Comparison of ENCODE assay signal across 8 mouse cellular contexts in the genomic region with DNA sequence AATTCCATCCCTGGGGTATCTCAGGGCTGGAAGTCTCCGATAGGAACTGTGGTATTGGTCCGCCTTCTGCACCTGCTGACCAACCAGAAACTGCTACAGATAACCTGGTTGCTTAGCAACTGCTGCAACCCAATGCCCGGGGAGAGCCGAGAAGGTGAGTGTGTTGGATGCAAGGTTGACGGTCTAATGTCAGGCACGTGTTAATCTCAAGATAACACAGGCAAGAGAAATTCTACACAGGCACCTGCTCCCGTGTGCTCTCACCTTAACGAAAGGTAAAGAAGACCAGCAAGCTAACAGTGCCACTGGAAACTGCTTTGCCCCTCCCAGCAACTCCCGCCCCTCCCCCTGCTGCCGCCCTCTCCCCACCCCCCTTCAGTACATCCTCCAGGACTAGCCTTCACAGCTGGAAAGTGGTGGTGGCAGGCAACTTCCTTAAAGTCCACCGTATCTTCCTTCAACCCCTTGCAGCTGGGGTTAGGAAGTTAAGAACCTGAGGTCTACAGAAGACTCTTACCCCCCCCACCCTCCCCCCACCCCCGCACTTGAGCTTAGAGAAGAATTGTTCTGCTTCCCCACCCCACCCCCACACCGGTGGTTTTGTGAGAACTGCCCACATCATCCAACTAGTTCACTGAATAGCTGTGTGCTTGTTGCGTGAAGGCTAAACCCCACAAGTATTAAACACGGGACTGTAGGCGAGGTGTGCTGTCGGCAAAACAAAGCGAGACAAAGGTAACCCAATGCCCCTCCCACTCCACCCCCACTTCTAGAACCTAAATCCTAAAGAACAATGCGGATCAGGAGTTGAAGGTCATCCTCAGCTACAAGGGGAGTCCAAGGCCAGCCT. TPM values are rescaled to one million over a fixed set of nuclear protein-coding genes. Genes with fewer than 3 reads are reported as not detected.
DNase-seq lines count a peak whose midpoint lies in the region; ATAC-seq lines count a peak whose summit lies in the region.

No protein-coding gene starts in this region.

- H3K36me3 ChIP-seq in heart, embryonic 10.5 days = no peaks in the 10 kb centered on the region
- H3K36me3 ChIP-seq in forebrain, embryonic 11.5 days (ENCODE audit: control insufficient read depth, insufficient read depth, low read length) = no peaks in the 10 kb centered on the region
- H3K36me3 ChIP-seq in liver, embryonic 11.5 days (ENCODE audit: control insufficient read depth, insufficient read depth, low read length) = no peaks in the 10 kb centered on the region

- intact Hi-C loops in left cerebral cortex, postnatal 10 days (cut with DNase I) = no loop called here

- no peak overlapping the region for H3K27ac ChIP-seq in heart, embryonic 10.5 days
- H3K27ac ChIP-seq in forebrain, embryonic 11.5 days (ENCODE audit: low read depth, low read length) = no peak overlapping the region
- peak overlapping the region; percentile 68 for H3K27ac ChIP-seq in liver, embryonic 11.5 days (ENCODE audit: low read depth, low read length)

- DNase-seq in heart, embryonic 10.5 days (ENCODE audit: low spot score) = no peak
- no peak for DNase-seq in heart, adult 9 months (ENCODE audit: low spot score in 2 of 2)
- DNase-seq in CD4-positive helper T cell, adult 2 months (ENCODE audit: low read depth, low spot score) = peak; percentile 69
- no peak for DNase-seq in forebrain, embryonic 11.5 days (ENCODE audit: low spot score)
- DNase-seq in liver, embryonic 11.5 days (ENCODE audit: low spot score) = no peak
- peak; percentile 64 for DNase-seq in thymus, postnatal 14 days
- no peak for DNase-seq in left cerebral cortex, postnatal 10 days (ENCODE audit: extremely low spot score in 1 of 2, low spot score in 2 of 2)

- no peaks in the 10 kb centered on the region; the same call in 1 of the 2 replicates for H3K27me3 ChIP-seq in heart, embryonic 10.5 days (ENCODE audit: insufficient read depth, poor library complexity, severe bottlenecking)
- H3K27me3 ChIP-seq in forebrain, embryonic 11.5 days (ENCODE audit: control insufficient read depth, insufficient read depth, low read length) = no peaks in the 10 kb centered on the region
- H3K27me3 ChIP-seq in liver, embryonic 11.5 days (replicated peaks; ENCODE audit: control insufficient read depth, insufficient read depth, low read length) = no peaks in the 10 kb centered on the region

- ATAC-seq in forebrain, embryonic 11.5 days (replicated peaks; ENCODE audit: low FRiP score) = no peak
- peak; percentile 73 for ATAC-seq in liver, embryonic 11.5 days (replicated peaks; ENCODE audit: low FRiP score)
- no peak for ATAC-seq in monocyte, adult 5-6 weeks (replicated peaks; ENCODE audit: insufficient number of reproducible peaks, low FRiP score, low TSS enrichment, poor library complexity, severe bottlenecking)

- no peak overlapping the region for H3K9ac ChIP-seq in forebrain, embryonic 11.5 days (ENCODE audit: low read length)
- no peak overlapping the region for H3K9ac ChIP-seq in liver, embryonic 11.5 days (ENCODE audit: low read depth, low read length)

- peaks cover 45% of the 10 kb centered on the region for H3K4me1 ChIP-seq in heart, embryonic 10.5 days
- H3K4me1 ChIP-seq in forebrain, embryonic 11.5 days (replicated peaks; ENCODE audit: control insufficient read depth, insufficient read depth, low read length) = peaks cover 8% of the 10 kb centered on the region; the same call in 1 of the 2 replicates
- H3K4me1 ChIP-seq in liver, embryonic 11.5 days (replicated peaks; ENCODE audit: control insufficient read depth, insufficient read depth, low read length) = peaks cover 32% of the 10 kb centered on the region

- WGBS in heart, embryonic 10.5 days = 24% methylated on average over 19 of the region's 19 CpGs
- WGBS in forebrain, embryonic 11.5 days = 14% methylated on average over 19 of the region's 19 CpGs
- WGBS in liver, embryonic 11.5 days = 11% methylated on average over 19 of the region's 19 CpGs

- no peaks in the 10 kb centered on the region for H3K9me3 ChIP-seq in heart, embryonic 10.5 days
- H3K9me3 ChIP-seq in forebrain, embryonic 11.5 days (ENCODE audit: control insufficient read depth, low read length) = no peaks in the 10 kb centered on the region
- no peaks in the 10 kb centered on the region for H3K9me3 ChIP-seq in liver, embryonic 11.5 days (ENCODE audit: control insufficient read depth, low read length)

- peak overlapping the region; percentile 40; the same call in 1 of the 2 replicates for H3K4me3 ChIP-seq in heart, embryonic 10.5 days
- H3K4me3 ChIP-seq in forebrain, embryonic 11.5 days (ENCODE audit: low read depth, low read length) = no peak overlapping the region
- H3K4me3 ChIP-seq in liver, embryonic 11.5 days (ENCODE audit: low read depth, low read length) = no peak overlapping the region

- H3K4me2 ChIP-seq in forebrain, embryonic 11.5 days (ENCODE audit: low read depth, low read length, severe bottlenecking) = peak overlapping the region; percentile 24; the same call in 1 of the 2 replicates
- peak overlapping the region; percentile 37 for H3K4me2 ChIP-seq in liver, embryonic 11.5 days

RNA-seq across cellular contexts. Expression of gene Tbc1d7, which starts 44.1 kb away (rescaled TPM):
- polyA plus RNA-seq in heart, embryonic 10.5 days (2016; fragmentation: Nextera tagmentation; extraction: Ambion mirVana) = 55.0 and 55.8 TPM in 2 replicates
- polyA plus RNA-seq in forebrain, embryonic 11.5 days (2014; fragmentation: Nextera tagmentation; extraction: Ambion mirVana) = 70.0 and 74.7 TPM in 2 replicates
- 28.9 and 34.8 TPM in 2 replicates for polyA plus RNA-seq in liver, embryonic 11.5 days (2014; fragmentation: Nextera tagmentation; extraction: Ambion mirVana)
- total RNA-seq in monocyte, adult 5-6 weeks (2017) = 4.5 to 5.2 TPM in 2 of 3 replicates, not detected in the other
- 10 to 100 TPM; 35.9 to 36.0 TPM for total RNA-seq in left cerebral cortex, postnatal 10 days (2021)

Comparison
In these comparisons a context has a peak if more than half of its experiments do, and no peak if none do; other contexts are left out.
1. DNase-seq: peak in CD4-positive helper T cell, adult 2 months (single experiment) and thymus, postnatal 14 days (single experiment); none in heart, embryonic 10.5 days (single experiment), heart, adult 9 months (0 of 2), forebrain, embryonic 11.5 days (single experiment), liver, embryonic 11.5 days (single experiment) and left cerebral cortex, postnatal 10 days (0 of 2).